Mouse (Mus musculus) erythroblast, adult 5-6 weeks (primary cell): ENCODE results near the gene Tex36. TPM values are rescaled to one million over a fixed set of nuclear protein-coding genes. Genes with fewer than 3 reads are reported as not detected.

Experiments
- total RNA-seq, 2 experiments: library from RNA; stranded (forward) in 1 of 2; stranded (reverse) in 1 of 2; fragments of 150-400 nt in 1 of 2; fragments of 200-764, 138-1000 nt in 1 of 2; gene quantifications; 2 replicates each; pipeline versions ENCODE4 v1.2.3 to v1.2.4; 2015 to 2017; ENCODE audit warnings: low replicate concordance in 2 of 2

The Tex36 gene
- total RNA-seq, 2 experiments from 2014 or later: not detected

Other genes with a start within 250 kb of the Tex36 start
- gene Edrf1, start 35.4 kb upstream of the Tex36 start, total RNA-seq (2015; ENCODE audit: low replicate concordance): 8.1 and 18.0 TPM in 2 replicates
- gene Edrf1, start 35.4 kb upstream of the Tex36 start, total RNA-seq (2017; ENCODE audit: low replicate concordance): 14.1 and 23.1 TPM in 2 replicates
- gene Mmp21, start 77.9 kb upstream of the Tex36 start, total RNA-seq (2015; ENCODE audit: low replicate concordance): 0.38 and 1.0 TPM in 2 replicates
- gene Mmp21, start 77.9 kb upstream of the Tex36 start, total RNA-seq (2017; ENCODE audit: low replicate concordance): 2.1 and 3.8 TPM in 2 replicates
- gene Bccip, start 107.2 kb upstream of the Tex36 start, total RNA-seq (2015; ENCODE audit: low replicate concordance): 20.7 and 26.1 TPM in 2 replicates
- 21.2 and 30.1 TPM in 2 replicates for gene Bccip, start 107.2 kb upstream of the Tex36 start, total RNA-seq (2017; ENCODE audit: low replicate concordance)
- gene Uros, start 107.9 kb upstream of the Tex36 start, total RNA-seq (2015; ENCODE audit: low replicate concordance): 195 and 213 TPM in 2 replicates
- 278 and 315 TPM in 2 replicates for gene Uros, start 107.9 kb upstream of the Tex36 start, total RNA-seq (2017; ENCODE audit: low replicate concordance)
- gene Fank1, start 174.7 kb upstream of the Tex36 start, total RNA-seq (2015; ENCODE audit: low replicate concordance): not detected in 2 replicates
- gene Fank1, start 174.7 kb upstream of the Tex36 start, total RNA-seq (2017; ENCODE audit: low replicate concordance): not detected in 2 replicates
- gene Dhx32, start 180.6 kb upstream of the Tex36 start, total RNA-seq (2015; ENCODE audit: low replicate concordance): 4.2 and 24.2 TPM in 2 replicates
- 4.8 and 10.5 TPM in 2 replicates for gene Dhx32, start 180.6 kb upstream of the Tex36 start, total RNA-seq (2017; ENCODE audit: low replicate concordance)